Mouse (Mus musculus): ENCODE results near the gene Arnt. TPM values are rescaled to one million over a fixed set of nuclear protein-coding genes. Genes with fewer than 3 reads are reported as not detected.

Arnt gene
- polyA plus RNA-seq, 1 experiment, result 19.5 TPM

DNA sequence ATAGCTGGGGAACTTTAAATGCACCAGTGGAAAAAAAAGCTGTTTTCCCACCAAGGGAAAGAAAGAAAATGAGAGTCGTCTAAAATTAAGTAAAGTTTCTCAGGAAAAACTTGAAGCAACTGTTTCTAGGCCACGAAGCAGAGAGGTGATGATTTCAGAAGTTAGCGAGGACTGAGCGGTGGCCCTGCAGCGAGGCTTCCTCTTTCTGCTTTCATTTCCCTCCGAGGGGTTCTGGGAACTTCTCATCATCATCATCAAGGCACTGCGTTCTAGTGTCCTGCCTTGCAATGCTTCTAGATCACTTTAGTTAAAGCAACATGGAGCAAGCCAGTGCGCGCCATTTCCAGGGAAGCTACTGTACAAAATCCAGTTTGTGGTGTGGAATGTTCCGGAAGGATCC lies 87.0 kb downstream of the Arnt start:
- no peak overlapping the region for H3K4me3 ChIP-seq (ENCODE audit: extremely low read depth, insufficient read depth, insufficient read length)
- WGBS, result 26% methylated on average over 10 of the region's 10 CpGs
- H3K27ac ChIP-seq (ENCODE audit: insufficient read depth, low read length), result peak overlapping the region; percentile 65
- peak; percentile 39 to 58 for DNase-seq (ENCODE audit: low read depth in 1 of 2, low spot score in 2 of 2)
- TF ChIP-seq CTCF (IDR thresholded peaks at IDR 0.05; ENCODE audit: extremely low read depth, insufficient read depth, insufficient read length, insufficient replicate concordance), result no peak
- TF ChIP-seq POLR2A (IDR thresholded peaks at IDR 0.05; ENCODE audit: low read depth, low read length), result no peak
- no peaks in the 10 kb centered on the region for H3K27me3 ChIP-seq (ENCODE audit: control insufficient read depth, insufficient read depth, low read length)
- peaks cover 36% of the 10 kb centered on the region for H3K4me1 ChIP-seq (ENCODE audit: control insufficient read depth, insufficient read depth, insufficient read length)
- no peaks in the 10 kb centered on the region for H3K36me3 ChIP-seq (ENCODE audit: control insufficient read depth, insufficient read depth, low read length)

DNA sequence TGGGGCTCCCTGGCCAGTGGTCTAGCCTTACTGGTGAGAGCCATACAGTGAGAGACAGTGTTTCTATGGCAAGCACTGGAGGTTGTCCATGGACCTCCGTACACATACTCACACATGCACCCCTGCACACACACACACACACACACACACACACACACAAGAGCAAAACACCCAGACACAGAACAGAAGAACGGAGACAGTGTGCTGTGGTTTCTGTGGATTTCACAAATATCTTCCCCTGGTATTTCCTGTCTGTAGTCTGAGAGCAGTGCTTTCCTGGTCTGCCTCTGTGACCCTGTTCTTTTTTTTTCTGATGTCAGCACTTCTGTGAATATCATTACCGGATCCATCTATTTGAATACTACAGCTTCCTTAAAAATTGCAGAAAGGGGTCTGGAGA lies 89.5 kb downstream of the Arnt start:
- Histone ChIP-seq H3K27me3 (ENCODE audit: control insufficient read depth, insufficient read depth, low read length) (no peaks in the 10 kb centered on the region), H3K36me3 (ENCODE audit: control insufficient read depth, insufficient read depth, low read length) (no peaks in the 10 kb centered on the region), H3K27ac (ENCODE audit: insufficient read depth, low read length) (peak overlapping the region; percentile 81), H3K4me3 (ENCODE audit: extremely low read depth, insufficient read depth, insufficient read length) (no peak overlapping the region), H3K4me1 (ENCODE audit: control insufficient read depth, insufficient read depth, insufficient read length) (peaks cover 27% of the 10 kb centered on the region)
- TF ChIP-seq CTCF (IDR thresholded peaks at IDR 0.05; ENCODE audit: extremely low read depth, insufficient read depth, insufficient read length, insufficient replicate concordance) (no peak), POLR2A (IDR thresholded peaks at IDR 0.05; ENCODE audit: low read depth, low read length) (no peak)
- peak; percentile 36 to 40 for DNase-seq (ENCODE audit: low read depth in 1 of 2, low spot score in 2 of 2)
- 0% methylated on average over 3 of the region's 3 CpGs for WGBS

DNA sequence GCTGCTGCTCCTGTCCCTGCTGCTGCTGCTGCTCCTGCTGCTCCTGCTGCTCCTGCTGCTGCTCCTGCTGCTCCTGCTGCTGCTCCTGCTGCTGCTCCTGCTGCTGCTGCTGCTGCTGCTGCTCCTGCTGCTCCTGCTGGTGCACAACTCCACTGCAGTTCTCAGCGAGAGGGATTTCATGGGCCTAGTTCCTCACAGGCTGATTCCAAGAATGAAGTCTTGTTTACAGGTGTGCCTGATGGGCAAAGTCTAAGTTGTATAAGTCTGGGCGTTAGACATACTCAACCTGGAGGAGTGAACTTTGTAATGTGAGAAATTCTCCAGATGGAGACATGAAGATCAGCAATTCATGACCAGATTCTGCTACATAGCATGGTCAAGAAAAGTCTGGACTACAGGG lies 90.5 kb downstream of the Arnt start:
- Histone ChIP-seq H3K27ac (ENCODE audit: insufficient read depth, low read length) (0 out of 2 replicates have a peak overlapping the region, but pooled peaks have one; percentile 19), H3K36me3 (ENCODE audit: control insufficient read depth, insufficient read depth, low read length) (peaks cover 2% of the 10 kb centered on the region; the same call in 1 of the 2 replicates), H3K27me3 (ENCODE audit: control insufficient read depth, insufficient read depth, low read length) (no peaks in the 10 kb centered on the region), H3K4me3 (ENCODE audit: extremely low read depth, insufficient read depth, insufficient read length) (no peak overlapping the region), H3K4me1 (ENCODE audit: control insufficient read depth, insufficient read depth, insufficient read length) (peaks cover 24% of the 10 kb centered on the region)
- no peak for TF ChIP-seq POLR2A (IDR thresholded peaks at IDR 0.05; ENCODE audit: low read depth, low read length)
- no peak for TF ChIP-seq CTCF (IDR thresholded peaks at IDR 0.05; ENCODE audit: extremely low read depth, insufficient read depth, insufficient read length, insufficient replicate concordance)
- WGBS, result 84% methylated on average over 2 of the region's 2 CpGs
- DNase-seq (ENCODE audit: low read depth in 1 of 2, low spot score in 2 of 2), result no peak

DNA sequence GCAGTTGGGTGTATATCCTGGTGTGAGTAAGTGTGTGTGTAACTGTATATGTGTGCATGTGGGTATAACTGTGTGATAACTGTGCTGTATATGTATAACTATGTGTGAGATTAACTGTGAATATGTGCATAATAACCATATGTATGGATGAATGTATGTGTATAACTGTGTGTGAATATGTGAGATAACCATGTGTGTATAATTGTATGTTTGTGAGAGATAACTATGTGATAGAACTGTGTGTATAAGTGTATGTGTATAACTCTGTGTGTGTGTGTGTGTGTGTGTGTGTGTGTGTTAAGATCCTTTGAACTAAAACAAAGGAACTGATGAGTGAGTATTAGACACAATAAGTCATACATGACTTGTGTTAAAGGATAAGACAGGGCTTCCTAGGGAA lies 91.9 kb downstream of the Arnt start:
- Histone ChIP-seq H3K4me3 (ENCODE audit: extremely low read depth, insufficient read depth, insufficient read length) (no peak overlapping the region), H3K4me1 (ENCODE audit: control insufficient read depth, insufficient read depth, insufficient read length) (peaks cover 19% of the 10 kb centered on the region), H3K36me3 (ENCODE audit: control insufficient read depth, insufficient read depth, low read length) (peaks cover 5% of the 10 kb centered on the region), H3K27me3 (ENCODE audit: control insufficient read depth, insufficient read depth, low read length) (no peaks in the 10 kb centered on the region), H3K27ac (ENCODE audit: insufficient read depth, low read length) (no peak overlapping the region; the same call in 1 of the 2 replicates)
- no peak for DNase-seq (ENCODE audit: low read depth in 1 of 2, low spot score in 2 of 2)
- TF ChIP-seq CTCF (IDR thresholded peaks at IDR 0.05; ENCODE audit: extremely low read depth, insufficient read depth, insufficient read length, insufficient replicate concordance), result no peak
- no peak for TF ChIP-seq POLR2A (IDR thresholded peaks at IDR 0.05; ENCODE audit: low read depth, low read length)

DNA sequence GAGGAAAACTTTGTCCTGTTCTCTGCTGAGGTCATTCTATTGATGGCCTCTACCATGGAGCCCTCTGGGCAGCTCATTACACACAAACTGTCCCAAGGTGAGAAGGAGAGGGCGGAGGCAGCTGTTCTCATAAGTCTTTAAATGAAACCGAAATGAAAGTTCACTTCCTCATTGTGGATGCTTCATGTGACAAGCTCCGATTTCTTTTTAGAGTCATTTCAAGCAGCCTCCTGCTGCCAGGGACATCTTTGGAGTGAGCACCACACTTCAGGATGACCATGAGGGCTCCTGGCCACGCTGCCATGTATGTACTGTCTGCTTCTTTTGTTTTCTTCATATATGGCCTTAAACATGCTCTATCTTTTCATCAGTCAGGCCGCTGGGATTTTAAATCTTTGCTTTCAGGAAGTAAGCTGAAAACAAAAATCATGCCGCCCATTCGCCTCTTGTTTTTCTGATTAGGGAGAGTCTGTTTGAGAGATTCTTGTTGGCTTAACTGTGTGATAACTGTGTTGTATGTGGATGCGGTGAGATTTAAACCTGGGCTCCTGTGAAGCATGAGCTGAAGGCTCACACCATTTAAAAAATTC lies 92.5 kb downstream of the Arnt start, which contains the start of gene Ctss:
Gene Ctss (plus strand): TSS at position 165 of the 590 bp plus-strand sequence.
- Histone ChIP-seq H3K36me3 (ENCODE audit: control insufficient read depth, insufficient read depth, low read length) (peaks cover 8% of the 10 kb centered on the region), H3K27me3 (ENCODE audit: control insufficient read depth, insufficient read depth, low read length) (no peaks in the 10 kb centered on the region), H3K4me1 (ENCODE audit: control insufficient read depth, insufficient read depth, insufficient read length) (peaks cover 15% of the 10 kb centered on the region), H3K4me3 (ENCODE audit: extremely low read depth, insufficient read depth, insufficient read length) (peak within 1 kb of the TSS; percentile 72), H3K27ac (ENCODE audit: insufficient read depth, low read length) (peak within 1 kb of the TSS; percentile 94)
- WGBS, result 13% methylated on average over 8 of the region's 8 CpGs
- DNase-seq (ENCODE audit: low read depth in 1 of 2, low spot score in 2 of 2), result peak; percentile 46 to 65
- TF ChIP-seq POLR2A (IDR thresholded peaks at IDR 0.05; ENCODE audit: low read depth, low read length) (peak; percentile 65), CTCF (IDR thresholded peaks at IDR 0.05; ENCODE audit: extremely low read depth, insufficient read depth, insufficient read length, insufficient replicate concordance) (no peak)

DNA sequence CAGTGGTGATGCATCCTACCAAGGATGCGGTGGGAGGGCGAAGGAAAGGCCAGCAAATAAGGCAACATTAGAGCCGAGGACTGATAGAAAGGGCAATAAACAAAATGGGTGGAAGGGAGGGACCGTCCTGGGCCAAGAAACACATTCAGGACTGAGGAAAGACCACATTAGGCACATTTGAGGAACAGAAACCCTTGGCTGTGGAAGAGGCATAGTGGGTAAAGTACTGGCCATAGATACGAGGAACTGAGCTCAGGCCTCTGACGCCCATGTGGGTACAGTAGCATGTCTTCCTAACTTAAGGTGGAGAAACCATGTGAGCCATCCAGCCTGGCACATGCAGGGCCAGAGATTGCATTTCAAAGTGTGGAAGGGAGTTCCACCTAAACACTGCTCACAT lies 95.6 kb downstream of the Arnt start:
- Histone ChIP-seq H3K27ac (ENCODE audit: insufficient read depth, low read length) (peak overlapping the region; percentile 69), H3K27me3 (ENCODE audit: control insufficient read depth, insufficient read depth, low read length) (no peaks in the 10 kb centered on the region), H3K4me1 (ENCODE audit: control insufficient read depth, insufficient read depth, insufficient read length) (peaks cover 5% of the 10 kb centered on the region; the same call in 1 of the 2 replicates), H3K4me3 (ENCODE audit: extremely low read depth, insufficient read depth, insufficient read length) (peak overlapping the region; percentile 12; the same call in 1 of the 2 replicates), H3K36me3 (ENCODE audit: control insufficient read depth, insufficient read depth, low read length) (peaks cover 16% of the 10 kb centered on the region)
- WGBS, result 56% methylated on average over 6 of the region's 6 CpGs
- TF ChIP-seq CTCF (IDR thresholded peaks at IDR 0.05; ENCODE audit: extremely low read depth, insufficient read depth, insufficient read length, insufficient replicate concordance) (no peak), POLR2A (IDR thresholded peaks at IDR 0.05; ENCODE audit: low read depth, low read length) (no peak)
- peak in 1 of 2 experiments; percentile 24 for DNase-seq (ENCODE audit: low read depth in 1 of 2, low spot score in 2 of 2)

DNA sequence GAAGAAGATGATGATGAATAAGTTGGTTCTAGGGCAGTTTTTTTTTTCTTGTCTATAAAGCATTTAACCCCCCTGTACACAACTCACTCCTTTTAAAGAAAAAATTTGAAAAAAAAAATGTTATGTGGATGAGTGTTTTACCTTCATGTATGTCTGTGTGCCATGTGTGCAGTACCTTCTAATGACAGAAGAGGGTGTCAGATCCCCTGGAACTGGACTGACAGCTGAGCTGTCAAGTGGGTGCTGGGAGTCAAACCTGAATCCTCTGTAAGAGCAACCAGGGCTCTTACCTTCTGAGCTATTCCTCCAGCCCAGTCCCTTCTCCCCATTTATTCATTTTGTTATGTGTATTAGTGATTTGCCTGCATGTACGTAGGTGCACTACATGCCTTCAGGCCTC lies 96.8 kb downstream of the Arnt start:
- DNase-seq (ENCODE audit: low read depth in 1 of 2, low spot score in 2 of 2), result no peak
- TF ChIP-seq POLR2A (IDR thresholded peaks at IDR 0.05; ENCODE audit: low read depth, low read length) (no peak), CTCF (IDR thresholded peaks at IDR 0.05; ENCODE audit: extremely low read depth, insufficient read depth, insufficient read length, insufficient replicate concordance) (no peak)
- Histone ChIP-seq H3K27ac (ENCODE audit: insufficient read depth, low read length) (no peak overlapping the region), H3K27me3 (ENCODE audit: control insufficient read depth, insufficient read depth, low read length) (no peaks in the 10 kb centered on the region), H3K4me1 (ENCODE audit: control insufficient read depth, insufficient read depth, insufficient read length) (peaks cover 5% of the 10 kb centered on the region; the same call in 1 of the 2 replicates), H3K36me3 (ENCODE audit: control insufficient read depth, insufficient read depth, low read length) (peaks cover 18% of the 10 kb centered on the region), H3K4me3 (ENCODE audit: extremely low read depth, insufficient read depth, insufficient read length) (no peak overlapping the region)
- WGBS, result 97% methylated on average over 1 of the region's 1 CpGs

Measured in spleen, adult 2 months (tissue).